Mouse (Mus musculus) embryonic facial prominence, embryonic 13.5 days (tissue): ENCODE results near the gene Rps23. TPM values are rescaled to one million over a fixed set of nuclear protein-coding genes. Genes with fewer than 3 reads are reported as not detected.
"Not testable (repeated sequence)": the region's sequence is repeated elsewhere in the genome, so short reads cannot be mapped to it uniquely, and the experiment has no call there.

ENCODE experiments used
- ATAC-seq: fragments of 200-750 bp; cut with Nextera tagmentation; 2 replicates; pipeline ENCODE4 v1.8.0; 2017; ENCODE audit warnings: low read depth; ENCODE audit not compliant: insufficient number of reproducible peaks, insufficient read depth, low FRiP score, low TSS enrichment
- H3K27ac ChIP-seq: fragments of 300-500 bp; sonication (generic); 2 replicates; pipeline ENCODE4 v1.5.1; 2015; ENCODE audit warnings: moderate library complexity, mild to moderate bottlenecking, inconsistent platforms
- H3K27me3 ChIP-seq: fragments of 300-500 bp; sonication (generic); 2 replicates; pipeline ENCODE4 v1.6.1; 2015; ENCODE audit warnings: mild to moderate bottlenecking, inconsistent platforms
- H3K36me3 ChIP-seq: fragments of 300-500 bp; sonication (generic); 2 replicates; pipeline ENCODE4 v1.6.1; 2015; ENCODE audit warnings: mild to moderate bottlenecking, inconsistent platforms
- H3K4me1 ChIP-seq: fragments of 300-500 bp; sonication (generic); 2 replicates; pipeline ENCODE4 v1.6.1; 2015; ENCODE audit warnings: inconsistent platforms
- H3K4me2 ChIP-seq: fragments of 300-500 bp; sonication (generic); 2 replicates; pipeline ENCODE4 v1.6.1; 2015; ENCODE audit warnings: moderate library complexity, mild to moderate bottlenecking, inconsistent platforms
- H3K4me3 ChIP-seq: fragments of 300-500 bp; sonication (generic); 2 replicates; pipeline ENCODE4 v1.5.1; 2015; ENCODE audit warnings: mild to moderate bottlenecking, inconsistent platforms
- H3K9ac ChIP-seq: fragments of 300-500 bp; sonication (generic); 2 replicates; pipeline ENCODE4 v1.6.1; 2015; ENCODE audit warnings: mild to moderate bottlenecking, inconsistent platforms
- H3K9me3 ChIP-seq: fragments of 300-500 bp; sonication (generic); 2 replicates; pipeline ENCODE4 v1.6.1; 2016; ENCODE audit warnings: inconsistent platforms
- WGBS: fragments of 180-500 bp; shearing (Covaris S2); methylation state at CpG from one replicate; pipeline ENCODE4 v1.1.7; 2015; ENCODE audit warnings: mixed read lengths; 5-methylcytosine and 5-hydroxymethylcytosine counted together
- polyA plus RNA-seq: library from polyadenylated mRNA; unstranded; fragments of >200 nt; fragmentation: Nextera tagmentation; extraction: Ambion mirVana; gene quantifications from 2 replicates; pipeline ENCODE4 v1.2.1, GENCODE M21; 2015

Gene Rps23
- polyA plus RNA-seq, 1 experiment from 2014 or later = 302 TPM

DNA sequence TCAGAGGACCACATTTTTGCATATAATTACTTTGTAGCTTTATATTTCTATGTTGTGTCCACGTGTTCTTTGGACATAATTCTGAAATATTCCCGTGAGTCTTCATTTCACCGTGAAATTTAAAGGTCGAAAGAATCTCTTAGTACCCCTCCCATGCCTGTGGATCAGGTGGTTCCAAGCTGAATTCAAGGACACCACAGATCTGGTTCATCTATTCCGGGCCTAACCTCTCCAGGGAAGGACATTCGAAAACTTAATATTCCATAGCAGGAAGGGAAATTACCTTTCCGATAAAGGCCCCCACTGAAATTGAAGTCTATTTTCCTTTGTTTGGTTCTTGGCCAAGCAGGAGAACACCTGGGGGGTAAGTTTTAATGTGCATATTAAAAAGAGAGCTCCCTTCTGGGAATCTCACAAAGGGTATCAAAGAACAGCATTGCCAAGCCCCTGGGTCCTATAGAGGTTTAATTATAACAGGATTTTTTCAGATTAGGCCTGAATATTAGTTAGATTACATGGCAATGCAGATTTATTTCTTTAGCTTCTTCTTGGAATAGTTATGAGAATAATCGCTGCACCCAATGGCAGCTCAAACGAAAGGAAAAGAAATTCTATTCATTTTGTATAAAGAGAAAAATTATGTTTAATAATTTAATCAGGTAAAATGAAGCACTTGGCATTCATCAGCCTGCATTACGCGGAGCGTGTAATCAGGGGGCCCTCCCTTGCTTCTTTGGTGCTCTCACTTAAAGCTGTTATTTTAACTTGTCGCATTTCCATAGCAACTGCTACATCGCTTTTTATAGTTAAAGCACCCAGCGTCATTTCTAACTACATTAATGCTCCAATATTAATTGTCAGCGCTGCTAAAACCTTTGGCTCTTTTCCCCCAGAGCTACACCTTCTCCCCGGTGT, 9.7 kb upstream of the Rps23 start:
- Histone ChIP-seq H3K9ac (no peak overlapping the region), H3K27me3 (no peaks in the 10 kb centered on the region), H3K27ac (no peak overlapping the region), H3K4me1 (no peaks in the 10 kb centered on the region), H3K4me2 (no peak overlapping the region), H3K4me3 (no peak overlapping the region), H3K9me3 (no peaks in the 10 kb centered on the region), H3K36me3 (no peaks in the 10 kb centered on the region)
- 70% methylated on average over 17 of the region's 17 CpGs for WGBS
- ATAC-seq = no peak

DNA sequence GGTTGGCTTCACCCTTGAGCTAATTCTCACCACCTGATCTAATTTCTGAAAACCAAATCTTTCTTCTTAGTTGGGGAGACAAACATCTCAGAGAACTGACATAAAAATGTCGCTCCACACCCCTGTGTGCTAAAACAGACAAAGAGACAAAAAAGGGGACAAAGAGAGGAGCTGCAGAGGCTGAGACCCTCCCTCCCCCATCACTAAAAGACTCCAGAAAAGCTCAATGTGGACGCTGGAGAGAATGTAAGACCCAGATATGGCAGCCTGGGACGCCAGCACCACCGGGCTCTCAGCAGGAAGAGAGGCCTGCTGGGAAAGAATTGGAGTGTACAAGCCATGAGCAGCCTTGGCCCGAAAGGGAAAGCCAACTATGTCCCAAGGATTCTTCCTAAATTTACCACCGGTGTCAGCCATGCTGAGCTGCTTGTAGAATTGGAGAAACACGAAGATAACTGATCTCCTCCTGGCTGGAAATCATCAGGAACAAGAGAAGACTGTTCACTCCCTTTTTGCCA, 9.0 kb upstream of the Rps23 start:
- no peak overlapping the region for H3K4me3 ChIP-seq
- 57% methylated on average over 7 of the region's 7 CpGs for WGBS
- H3K4me1 ChIP-seq = no peaks in the 10 kb centered on the region
- no peaks in the 10 kb centered on the region for H3K36me3 ChIP-seq
- no peak overlapping the region for H3K9ac ChIP-seq
- H3K4me2 ChIP-seq = no peak overlapping the region
- H3K27me3 ChIP-seq = no peaks in the 10 kb centered on the region
- no peak for ATAC-seq
- no peaks in the 10 kb centered on the region for H3K9me3 ChIP-seq
- H3K27ac ChIP-seq = no peak overlapping the region

DNA sequence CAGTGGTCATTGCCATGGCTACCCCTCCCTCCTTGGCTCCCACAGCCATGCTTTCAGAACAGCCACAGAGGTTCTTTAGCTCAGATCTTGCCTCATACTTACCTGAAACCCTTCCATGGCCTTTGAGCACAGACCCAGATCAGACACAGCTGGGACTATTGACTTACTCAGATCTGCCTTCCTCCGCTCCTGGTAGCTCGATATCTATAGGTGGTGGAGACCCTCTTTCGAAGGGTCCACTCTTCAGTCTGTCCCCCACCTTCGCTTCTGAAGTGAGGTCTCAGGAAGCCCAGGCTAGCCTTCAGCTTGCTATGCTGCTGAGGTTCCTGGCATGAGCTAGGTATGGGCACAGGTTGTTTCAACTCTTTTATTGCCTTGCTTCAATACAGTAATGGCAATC, 8.0 kb upstream of the Rps23 start:
- 94% methylated on average over 4 of the region's 4 CpGs for WGBS
- no peak overlapping the region for H3K4me2 ChIP-seq
- no peaks in the 10 kb centered on the region for H3K4me1 ChIP-seq
- no peak overlapping the region for H3K4me3 ChIP-seq
- no peaks in the 10 kb centered on the region for H3K9me3 ChIP-seq
- no peak overlapping the region for H3K27ac ChIP-seq
- no peaks in the 10 kb centered on the region for H3K27me3 ChIP-seq
- no peak overlapping the region for H3K9ac ChIP-seq
- H3K36me3 ChIP-seq = no peaks in the 10 kb centered on the region
- no peak for ATAC-seq

DNA sequence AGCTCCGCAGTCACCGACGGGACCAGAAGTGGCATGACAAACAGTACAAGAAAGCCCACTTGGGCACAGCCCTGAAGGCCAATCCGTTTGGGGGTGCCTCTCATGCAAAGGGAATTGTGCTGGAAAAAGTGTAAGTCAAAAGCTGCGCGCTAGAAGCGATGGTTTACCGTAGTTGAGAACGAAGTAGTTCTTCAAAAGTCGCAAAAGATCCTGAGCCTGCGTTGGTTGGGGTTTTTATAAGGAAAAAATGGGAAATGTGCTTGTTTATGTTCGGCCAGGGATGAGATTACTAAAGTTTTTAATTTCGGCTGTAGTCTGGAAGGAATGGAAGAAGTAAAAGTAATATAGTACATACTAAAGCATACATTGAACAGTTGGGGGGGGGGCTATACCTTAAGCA, 859 bp downstream of the Rps23 start:
- ATAC-seq, H3K4me1 ChIP-seq, H3K27me3 ChIP-seq, H3K9me3 ChIP-seq: not testable (repeated sequence)
- peak overlapping the region; percentile 85 for H3K4me3 ChIP-seq
- WGBS = under 1% methylated on average over 13 of the region's 13 CpGs
- H3K4me2 ChIP-seq = peak overlapping the region; percentile 68
- peak overlapping the region; percentile 86 for H3K27ac ChIP-seq
- peaks cover 38% of the 10 kb centered on the region for H3K36me3 ChIP-seq
- peak overlapping the region; percentile 97 for H3K9ac ChIP-seq

DNA sequence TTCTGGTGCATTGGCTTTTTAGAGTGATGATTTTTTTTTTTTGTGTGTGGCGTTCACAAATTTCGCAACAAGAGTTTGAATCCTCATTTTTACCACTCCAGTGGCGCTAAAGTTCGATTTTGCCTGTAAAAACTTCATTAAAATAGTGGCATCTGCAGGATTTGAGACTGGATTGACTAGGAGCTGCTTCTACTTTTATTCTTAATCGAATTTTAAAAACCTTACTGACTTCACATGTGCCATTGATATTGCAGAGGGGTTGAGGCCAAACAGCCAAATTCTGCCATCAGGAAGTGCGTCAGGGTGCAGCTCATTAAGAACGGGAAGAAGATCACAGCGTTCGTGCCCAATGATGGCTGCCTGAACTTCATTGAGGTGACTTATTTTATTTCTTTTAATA, 1.3 kb downstream of the Rps23 start:
- Histone ChIP-seq H3K9ac (peak overlapping the region; percentile 97), H3K4me1 (peaks cover 4% of the 10 kb centered on the region; the same call in 1 of the 2 replicates), H3K4me2 (peak overlapping the region; percentile 68), H3K9me3 (no peaks in the 10 kb centered on the region), H3K4me3 (peak overlapping the region; percentile 85), H3K27me3 (no peaks in the 10 kb centered on the region), H3K27ac (peak overlapping the region; percentile 86; the same call in 1 of the 2 replicates), H3K36me3 (peaks cover 42% of the 10 kb centered on the region)
- no peak for ATAC-seq
- WGBS = 41% methylated on average over 9 of the region's 9 CpGs

DNA sequence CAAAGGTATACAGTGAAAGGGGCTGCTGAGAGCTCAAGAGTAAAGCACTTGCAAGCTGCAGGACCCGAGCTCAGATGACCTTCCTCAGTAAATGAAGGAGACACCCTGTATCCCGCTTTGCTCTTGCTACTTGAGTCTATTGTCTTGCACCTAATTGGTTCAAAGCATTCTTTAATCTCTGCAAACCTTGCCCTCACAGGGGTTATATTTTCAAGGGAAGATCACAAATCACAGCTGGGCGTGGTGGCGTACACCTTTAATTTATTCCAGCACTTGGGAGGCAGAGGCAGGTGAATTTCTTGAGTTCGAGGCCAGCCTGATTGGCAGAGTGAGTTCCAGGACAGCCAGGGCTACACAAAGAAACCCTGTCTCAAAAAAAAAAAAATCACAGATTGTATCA, 2.4 kb downstream of the Rps23 start:
- H3K27me3 ChIP-seq = no peaks in the 10 kb centered on the region
- no peak overlapping the region for H3K4me3 ChIP-seq
- peaks cover 43% of the 10 kb centered on the region for H3K36me3 ChIP-seq
- 89% methylated on average over 5 of the region's 5 CpGs for WGBS
- ATAC-seq = no peak
- H3K27ac ChIP-seq = no peak overlapping the region
- no peaks in the 10 kb centered on the region for H3K9me3 ChIP-seq
- H3K9ac ChIP-seq = no peak overlapping the region
- H3K4me2 ChIP-seq = no peak overlapping the region
- H3K4me1 ChIP-seq = peaks cover 4% of the 10 kb centered on the region; the same call in 1 of the 2 replicates

DNA sequence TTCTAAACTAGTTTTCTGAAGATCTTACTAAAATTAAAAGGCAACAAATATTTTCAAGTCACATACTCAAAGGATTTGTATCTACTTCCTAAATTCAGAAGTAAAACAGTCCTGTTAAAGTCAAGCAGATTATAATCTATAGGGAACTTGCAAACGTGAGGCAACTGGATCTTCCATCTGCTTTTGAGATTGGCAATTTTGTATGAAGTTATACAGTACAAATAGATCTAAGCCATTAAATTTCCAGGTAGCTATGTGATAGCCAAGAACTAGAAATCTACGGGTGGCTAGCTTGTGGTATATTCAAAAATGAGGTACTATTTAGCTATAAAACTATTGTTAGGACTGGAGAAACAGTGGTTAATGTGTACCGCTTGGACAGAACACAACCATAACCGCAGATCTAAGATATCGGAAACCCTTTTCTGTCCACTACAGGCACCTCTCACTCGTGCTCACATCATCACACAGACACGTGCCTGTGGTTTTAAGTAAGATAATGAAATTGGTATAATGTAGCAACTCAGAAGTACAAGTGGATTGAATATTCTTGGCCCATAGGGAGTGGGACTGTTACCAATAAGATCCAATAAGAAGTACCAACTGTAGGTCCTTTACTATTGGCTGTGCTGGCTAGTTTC, 3.5 kb downstream of the Rps23 start:
- Histone ChIP-seq H3K9ac (no peak overlapping the region), H3K36me3 (peaks cover 43% of the 10 kb centered on the region), H3K27ac (no peak overlapping the region), H3K4me3 (no peak overlapping the region), H3K9me3 (no peaks in the 10 kb centered on the region), H3K4me1 (peaks cover 4% of the 10 kb centered on the region; the same call in 1 of the 2 replicates), H3K4me2 (no peak overlapping the region), H3K27me3 (no peaks in the 10 kb centered on the region)
- ATAC-seq = no peak
- WGBS = 78% methylated on average over 7 of the region's 7 CpGs

DNA sequence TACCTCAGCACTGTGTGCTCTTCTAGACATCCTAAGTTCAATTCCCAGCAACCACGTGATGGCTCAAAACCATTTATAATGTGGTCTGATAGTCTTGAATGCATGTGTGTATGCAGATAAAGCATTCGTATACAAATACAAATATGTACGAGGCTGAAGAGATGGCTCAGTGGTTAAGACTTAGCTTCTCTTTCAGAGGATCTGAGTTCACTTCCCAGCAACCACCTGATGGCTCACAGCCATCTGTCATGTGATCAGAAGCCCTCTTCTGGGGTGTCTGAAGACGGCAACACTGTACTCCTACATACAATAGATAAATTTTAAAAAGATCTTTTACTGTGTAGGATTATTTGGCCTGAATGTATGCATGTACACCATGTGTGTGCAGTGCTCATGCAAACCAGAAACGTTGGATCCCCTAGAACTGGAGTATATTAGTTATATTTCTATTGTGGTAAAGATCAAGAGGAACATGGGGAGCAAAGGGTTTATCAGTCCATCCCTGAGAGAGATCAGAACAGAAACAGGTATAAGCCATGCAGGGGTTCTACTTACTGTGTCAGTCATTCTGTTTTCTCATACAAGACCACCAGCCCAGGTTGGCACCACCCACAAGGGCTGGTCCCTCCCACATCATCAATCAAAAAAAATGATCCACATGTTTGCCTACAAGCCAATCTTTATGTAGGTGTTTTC, 4.3 kb downstream of the Rps23 start:
- Histone ChIP-seq H3K27ac (no peak overlapping the region), H3K4me2 (no peak overlapping the region), H3K9ac (no peak overlapping the region), H3K27me3 (no peaks in the 10 kb centered on the region), H3K9me3 (no peaks in the 10 kb centered on the region), H3K4me3 (no peak overlapping the region), H3K4me1 (peaks cover 4% of the 10 kb centered on the region; the same call in 1 of the 2 replicates), H3K36me3 (peaks cover 43% of the 10 kb centered on the region)
- WGBS = 74% methylated on average over 5 of the region's 5 CpGs
- no peak for ATAC-seq

DNA sequence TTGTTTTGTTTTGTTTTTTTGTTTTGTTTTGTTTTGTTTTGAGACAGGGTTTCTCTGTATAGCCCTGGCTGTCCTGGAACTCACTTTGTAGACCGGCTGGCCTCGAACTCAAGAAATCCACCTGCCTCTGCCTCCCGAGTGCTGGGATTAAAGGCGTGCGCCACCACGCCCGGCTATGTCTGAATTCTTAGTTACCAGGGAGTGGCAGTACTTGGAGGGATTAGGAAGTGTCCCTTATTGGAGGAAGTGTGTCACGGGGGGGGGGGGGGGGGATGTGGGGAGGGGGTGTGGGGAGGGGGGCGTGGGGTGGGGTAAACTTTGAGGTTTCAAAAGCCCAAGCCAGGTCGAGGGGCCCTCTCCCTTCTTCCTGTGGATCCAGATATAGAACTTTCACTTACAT, 5.5 kb downstream of the Rps23 start:
- not testable (repeated sequence) for H3K4me1 ChIP-seq, H3K4me2 ChIP-seq, H3K27ac ChIP-seq, H3K4me3 ChIP-seq, H3K9ac ChIP-seq, H3K27me3 ChIP-seq, H3K9me3 ChIP-seq, ATAC-seq
- H3K36me3 ChIP-seq = peaks cover 43% of the 10 kb centered on the region
- 88% methylated on average over 9 of the region's 10 CpGs for whole genome bisulfite sequencing

DNA sequence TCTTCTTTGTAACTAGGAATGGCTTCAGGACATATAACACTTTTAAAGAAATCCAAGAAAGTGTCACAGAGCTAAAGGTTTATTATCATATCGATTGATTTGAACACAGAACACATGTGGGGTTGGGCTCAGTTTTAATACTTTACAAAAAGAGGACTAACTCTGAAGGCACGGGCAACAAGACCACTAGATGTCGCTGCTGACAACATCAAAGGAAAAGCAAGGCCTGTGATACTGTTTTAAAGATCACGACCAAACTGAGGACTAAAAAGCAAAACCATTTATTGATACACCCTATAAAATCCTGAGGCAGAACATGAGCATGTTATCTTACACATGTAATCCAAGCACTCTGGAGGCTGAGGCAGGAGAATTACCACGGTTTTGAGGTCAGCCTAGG, 7.1 kb downstream of the Rps23 start:
- Histone ChIP-seq H3K9me3 (no peaks in the 10 kb centered on the region), H3K9ac (no peak overlapping the region), H3K4me3 (no peak overlapping the region), H3K4me1 (no peaks in the 10 kb centered on the region), H3K27ac (no peak overlapping the region), H3K27me3 (no peaks in the 10 kb centered on the region), H3K36me3 (peaks cover 40% of the 10 kb centered on the region), H3K4me2 (no peak overlapping the region)
- WGBS = 22% methylated on average over 5 of the region's 5 CpGs
- ATAC-seq = no peak

DNA sequence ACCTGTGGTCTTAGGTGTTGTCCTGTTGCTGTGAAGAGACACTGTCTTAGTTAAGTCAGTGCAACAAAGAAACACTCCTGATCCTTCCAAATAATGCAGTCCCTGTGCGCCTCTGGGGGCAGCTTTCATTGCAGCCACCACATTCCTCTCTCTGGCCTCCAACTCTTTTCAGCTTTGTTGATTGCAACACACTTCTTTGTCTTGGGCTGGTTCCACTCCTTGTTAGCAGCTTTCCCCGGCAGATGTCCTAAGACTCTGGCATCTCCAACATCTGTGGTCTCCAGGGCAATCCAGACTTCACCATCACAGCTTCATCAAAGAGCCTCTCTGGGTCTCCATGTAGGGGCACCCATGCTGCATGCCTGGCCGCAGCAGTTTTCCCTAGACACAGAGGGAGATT, 10.5 kb downstream of the Rps23 start:
- no peak overlapping the region for H3K4me3 ChIP-seq
- peaks cover 8% of the 10 kb centered on the region for H3K36me3 ChIP-seq
- H3K27me3 ChIP-seq = no peaks in the 10 kb centered on the region
- H3K4me2 ChIP-seq = no peak overlapping the region
- WGBS = 58% methylated on average over 3 of the region's 3 CpGs
- no peaks in the 10 kb centered on the region for H3K4me1 ChIP-seq
- no peak overlapping the region for H3K9ac ChIP-seq
- no peak for ATAC-seq
- H3K9me3 ChIP-seq = no peaks in the 10 kb centered on the region
- no peak overlapping the region for H3K27ac ChIP-seq
